Mouse (Mus musculus): ENCODE data around the gene Galntl6. TPM values are rescaled to one million over a fixed set of nuclear protein-coding genes. Genes with fewer than 3 reads are reported as not detected.
A peak's percentile ranks its signal among the peaks of the same experiment; 100 is the strongest.
"Not testable (repeated sequence)": the region's sequence is repeated elsewhere in the genome, so short reads cannot be mapped to it uniquely, and the experiment has no call there.

The Galntl6 gene
- polyA plus RNA-seq, 1 experiment from 2014 or later: 10.3 TPM

DNA sequence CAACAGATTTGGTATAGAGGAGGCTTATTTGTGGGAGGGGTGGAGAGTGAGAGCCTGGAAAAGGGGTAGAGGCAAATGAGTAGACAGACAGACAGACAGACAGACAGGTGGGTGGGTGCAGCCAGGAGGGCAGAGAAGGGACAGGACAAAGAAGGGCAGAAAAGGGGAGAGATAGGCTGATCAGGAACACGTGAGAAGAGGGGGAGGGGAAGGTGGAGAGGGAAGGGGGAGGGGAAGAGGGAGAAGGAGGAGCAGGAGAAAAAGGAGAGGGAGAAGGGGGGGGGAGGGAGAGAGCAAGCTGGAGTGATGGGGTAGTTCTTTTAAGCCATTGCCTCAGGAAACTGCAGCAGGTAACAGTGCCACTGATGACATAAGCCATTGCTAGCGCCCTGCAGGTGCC is 1144.9 kb downstream of the Galntl6 start:
- H3K27ac ChIP-seq (replicated peaks): no peak overlapping the region
- ATAC-seq (ENCODE audit: low read depth): no peak
- H3K9ac ChIP-seq: no peak overlapping the region
- 36% methylated on average over 2 of the region's 2 CpGs for WGBS
- H3K36me3 ChIP-seq: no peaks in the 10 kb centered on the region
- H3K9me3 ChIP-seq: no peaks in the 10 kb centered on the region
- no peak overlapping the region for H3K4me3 ChIP-seq
- peaks cover 13% of the 10 kb centered on the region for H3K4me1 ChIP-seq (replicated peaks)
- no peak overlapping the region for H3K4me2 ChIP-seq
- no peaks in the 10 kb centered on the region for H3K27me3 ChIP-seq

DNA sequence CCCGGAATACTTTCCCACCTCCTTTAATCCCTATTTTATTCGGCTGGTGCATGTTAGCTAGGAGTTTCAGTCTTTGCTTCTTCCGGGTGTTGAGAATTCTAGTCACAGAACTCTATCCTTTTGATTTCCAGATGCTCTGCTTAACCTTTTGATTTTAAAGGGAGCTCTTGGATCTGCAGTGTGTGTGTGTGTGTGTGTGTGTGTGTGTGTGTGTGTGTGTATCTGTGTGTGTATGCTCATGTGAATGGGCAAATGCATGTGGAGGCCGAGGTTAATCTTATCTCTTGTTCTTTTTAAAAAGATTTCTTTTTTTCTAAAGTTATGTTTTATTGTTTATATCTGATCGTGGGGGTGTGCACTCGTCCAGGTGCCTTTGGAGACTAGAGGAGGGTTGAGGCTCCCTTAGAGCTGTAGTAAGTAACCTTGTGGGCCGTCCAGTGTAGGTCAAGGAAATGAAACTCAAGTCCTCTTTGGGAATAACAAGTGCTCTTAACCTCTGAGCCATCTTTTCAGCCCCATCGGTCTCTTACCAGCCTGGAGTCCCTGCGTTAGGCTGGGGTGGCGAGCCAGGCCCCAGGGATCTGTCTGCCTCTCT is 1145.9 kb downstream of the Galntl6 start:
- Histone ChIP-seq H3K9ac (no peak overlapping the region), H3K4me3 (no peak overlapping the region), H3K36me3 (no peaks in the 10 kb centered on the region), H3K4me2 (no peak overlapping the region), H3K9me3 (no peaks in the 10 kb centered on the region), H3K27ac (replicated peaks) (no peak overlapping the region), H3K27me3 (no peaks in the 10 kb centered on the region), H3K4me1 (replicated peaks) (peaks cover 11% of the 10 kb centered on the region)
- 74% methylated on average over 10 of the region's 10 CpGs for WGBS
- no peak for ATAC-seq (ENCODE audit: low read depth)

DNA sequence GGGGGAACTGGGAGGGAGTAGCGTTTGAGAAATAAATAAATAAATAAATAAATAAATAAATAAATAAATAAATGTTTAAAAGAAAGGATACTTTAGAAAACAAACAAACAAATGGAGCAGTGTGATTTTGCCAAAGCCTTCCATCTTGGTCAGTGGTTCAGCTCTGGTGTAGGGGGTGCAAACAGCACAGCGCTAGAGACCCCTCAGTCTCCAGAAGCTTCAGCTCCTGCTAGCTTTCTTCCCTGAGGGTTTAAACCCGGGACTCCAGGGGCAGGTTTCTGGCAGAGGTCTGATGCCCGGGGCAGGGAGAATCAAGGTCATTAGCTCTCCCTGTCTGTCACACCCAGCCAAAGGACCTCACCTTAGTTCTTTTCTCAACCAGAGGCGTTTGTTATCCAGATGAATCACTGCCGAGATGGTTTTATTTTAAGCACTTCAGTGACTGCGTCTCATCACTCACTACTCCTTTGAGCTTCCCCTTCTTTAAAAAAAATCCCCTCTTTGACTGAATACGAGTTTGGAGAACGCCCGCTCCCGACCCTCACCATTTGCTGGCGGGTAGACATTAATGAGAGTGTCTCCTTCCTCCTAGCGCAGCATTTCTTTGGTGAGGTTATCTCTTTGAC is 1146.6 kb downstream of the Galntl6 start:
- no peak overlapping the region for H3K27ac ChIP-seq (replicated peaks)
- H3K4me3 ChIP-seq: no peak overlapping the region
- ATAC-seq (ENCODE audit: low read depth): no peak
- no peaks in the 10 kb centered on the region for H3K9me3 ChIP-seq
- no peaks in the 10 kb centered on the region for H3K36me3 ChIP-seq
- H3K9ac ChIP-seq: no peak overlapping the region
- peak overlapping the region; percentile 13; the same call in 1 of the 2 replicates for H3K4me2 ChIP-seq
- 22% methylated on average over 13 of the region's 13 CpGs for WGBS
- H3K4me1 ChIP-seq (replicated peaks): peaks cover 11% of the 10 kb centered on the region
- H3K27me3 ChIP-seq: no peaks in the 10 kb centered on the region

DNA sequence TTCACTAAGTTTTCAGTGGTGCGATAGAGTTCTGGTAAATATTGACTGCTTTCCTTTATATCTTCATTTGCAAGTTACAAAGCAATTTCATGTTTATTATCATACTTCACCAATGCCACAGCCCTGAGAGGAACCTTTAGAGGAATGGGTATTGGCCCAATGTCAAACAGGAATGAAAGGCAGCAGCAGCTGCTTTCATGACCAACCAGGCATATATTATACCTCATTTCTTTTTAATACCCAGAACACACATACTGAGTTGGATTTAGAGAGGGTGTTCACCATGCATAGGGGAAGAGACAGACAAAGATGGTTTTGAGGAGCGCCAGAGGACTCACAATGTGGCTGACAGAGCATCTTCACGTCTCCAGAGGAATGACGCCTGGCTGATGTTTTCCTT is 1147.2 kb downstream of the Galntl6 start:
- WGBS: 80% methylated on average over 4 of the region's 4 CpGs
- Histone ChIP-seq H3K9me3 (no peaks in the 10 kb centered on the region), H3K4me2 (no peak overlapping the region), H3K27me3 (no peaks in the 10 kb centered on the region), H3K27ac (replicated peaks) (no peak overlapping the region), H3K36me3 (no peaks in the 10 kb centered on the region), H3K9ac (no peak overlapping the region), H3K4me1 (replicated peaks) (peaks cover 11% of the 10 kb centered on the region), H3K4me3 (no peak overlapping the region)
- ATAC-seq (ENCODE audit: low read depth): no peak

DNA sequence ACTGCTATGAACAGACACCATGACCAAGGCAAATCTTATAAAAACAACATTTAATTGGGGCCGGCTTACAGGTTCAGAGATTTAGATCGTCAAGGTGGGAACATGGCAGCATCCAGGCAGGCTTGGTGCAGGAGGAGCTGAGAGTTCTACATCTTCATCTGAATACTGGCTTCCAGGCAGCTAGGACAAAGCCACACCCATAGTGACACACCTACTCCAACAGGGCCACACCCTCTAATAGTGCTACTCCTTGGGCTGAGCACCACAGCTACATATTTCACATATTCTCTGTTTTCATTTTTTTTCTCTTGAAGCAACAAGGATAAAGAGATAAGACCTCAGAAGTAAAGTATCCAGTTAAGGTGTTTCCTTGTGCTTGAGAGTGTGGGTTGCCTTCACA is 1149.8 kb downstream of the Galntl6 start:
- not testable (repeated sequence) for ATAC-seq (ENCODE audit: low read depth); H3K36me3 ChIP-seq; H3K27ac ChIP-seq (replicated peaks); H3K4me3 ChIP-seq; H3K9ac ChIP-seq; H3K27me3 ChIP-seq; H3K4me2 ChIP-seq; H3K9me3 ChIP-seq
- 76% methylated on average over 2 of the region's 2 CpGs for WGBS
- peaks cover 11% of the 10 kb centered on the region for H3K4me1 ChIP-seq (replicated peaks)

DNA sequence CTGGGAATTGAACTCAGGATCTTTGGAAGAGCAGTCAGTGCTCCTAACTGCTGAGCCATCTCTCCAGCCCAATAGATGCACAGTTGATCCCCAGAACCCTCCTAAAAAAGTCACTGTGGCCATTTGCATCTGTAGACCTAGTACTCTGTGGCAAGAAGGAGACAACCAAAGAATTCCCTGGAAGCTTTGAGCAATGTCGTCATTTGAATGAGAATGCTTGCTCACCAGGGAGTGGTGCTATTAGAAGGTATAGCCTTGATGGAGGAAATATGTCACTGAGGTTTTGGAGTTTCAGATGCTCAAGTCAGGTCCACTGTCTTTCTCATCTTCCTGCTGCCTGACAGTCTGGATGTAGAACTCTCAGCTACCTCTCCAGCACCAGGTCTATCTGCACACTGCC is 1151.5 kb downstream of the Galntl6 start:
- WGBS: 63% methylated on average over 1 of the region's 1 CpGs
- Histone ChIP-seq H3K9ac (no peak overlapping the region), H3K36me3 (no peaks in the 10 kb centered on the region), H3K9me3 (no peaks in the 10 kb centered on the region), H3K4me1 (replicated peaks) (peaks cover 6% of the 10 kb centered on the region), H3K27ac (replicated peaks) (no peak overlapping the region), H3K4me3 (no peak overlapping the region), H3K27me3 (no peaks in the 10 kb centered on the region), H3K4me2 (no peak overlapping the region)
- ATAC-seq (ENCODE audit: low read depth): no peak

DNA sequence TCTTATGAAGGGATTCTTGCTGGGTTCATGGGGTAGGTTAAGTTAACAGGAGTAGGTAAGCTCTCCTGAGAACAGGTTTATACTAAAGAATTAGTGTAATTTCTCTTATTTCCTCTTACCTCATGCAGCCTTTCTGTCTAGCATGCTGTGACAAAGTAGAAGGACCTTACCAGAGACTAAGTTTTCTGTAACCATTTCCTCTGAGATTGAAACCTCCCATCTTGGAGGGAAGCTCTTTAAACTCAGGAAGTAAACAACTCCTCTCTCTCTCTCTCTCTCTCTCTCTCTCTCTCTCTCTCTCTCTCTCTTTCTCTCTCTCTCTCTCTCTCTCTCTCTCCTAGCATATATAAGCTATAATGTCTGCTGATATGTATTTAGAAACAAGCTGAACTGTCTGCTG is 1153.6 kb downstream of the Galntl6 start:
- Histone ChIP-seq H3K4me3 (no peak overlapping the region), H3K4me2 (no peak overlapping the region), H3K27ac (replicated peaks) (no peak overlapping the region), H3K27me3 (no peaks in the 10 kb centered on the region), H3K36me3 (no peaks in the 10 kb centered on the region), H3K9ac (no peak overlapping the region), H3K4me1 (replicated peaks) (peaks cover 13% of the 10 kb centered on the region), H3K9me3 (no peaks in the 10 kb centered on the region)
- ATAC-seq (ENCODE audit: low read depth): no peak

DNA sequence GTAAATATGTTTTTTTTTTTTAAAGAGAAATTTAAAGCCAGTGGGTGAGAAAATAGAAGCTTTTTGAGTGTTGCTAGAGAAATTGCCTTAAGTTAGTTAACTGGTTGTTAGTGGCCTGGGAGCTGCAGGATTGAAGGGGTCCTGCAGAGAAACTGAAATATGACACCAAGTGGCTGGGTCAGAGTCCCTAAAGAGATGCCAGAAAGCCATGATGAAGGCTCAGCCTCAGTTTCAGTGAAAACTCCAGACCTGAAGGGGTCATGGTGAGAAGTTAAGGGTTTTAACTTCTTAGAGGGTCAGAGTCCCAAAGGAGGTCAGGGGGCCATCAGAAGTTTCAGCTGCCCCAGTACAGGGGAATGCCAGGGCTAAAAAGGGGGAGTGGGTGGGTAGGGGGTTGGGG is 1155.0 kb downstream of the Galntl6 start:
- Histone ChIP-seq H3K36me3 (no peaks in the 10 kb centered on the region), H3K9me3 (no peaks in the 10 kb centered on the region), H3K9ac (no peak overlapping the region), H3K4me3 (no peak overlapping the region), H3K4me2 (no peak overlapping the region), H3K27ac (replicated peaks) (no peak overlapping the region), H3K27me3 (no peaks in the 10 kb centered on the region), H3K4me1 (replicated peaks) (peaks cover 13% of the 10 kb centered on the region)
- ATAC-seq (ENCODE audit: low read depth): no peak

DNA sequence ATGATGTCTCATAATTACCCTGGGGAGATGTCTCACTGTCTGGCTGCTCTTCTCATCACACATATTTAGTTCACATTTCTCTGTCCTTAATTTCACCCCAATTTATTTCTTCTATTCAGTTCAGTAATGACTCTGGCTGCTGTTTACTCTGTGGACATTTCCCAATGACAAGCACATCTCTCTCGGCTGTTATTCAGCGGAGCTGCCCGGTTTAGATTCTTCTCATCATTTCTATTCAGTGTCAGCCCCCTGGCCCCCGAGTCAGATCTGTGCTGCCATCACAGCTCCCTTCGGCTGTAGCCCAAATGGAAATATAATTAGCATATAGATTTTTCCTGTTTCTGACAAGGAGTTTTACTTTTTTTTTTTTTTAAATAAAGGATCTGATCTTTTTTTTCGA is 1158.4 kb downstream of the Galntl6 start:
- 34% methylated on average over 6 of the region's 6 CpGs for WGBS
- Histone ChIP-seq H3K4me3 (no peak overlapping the region), H3K4me1 (replicated peaks) (peaks cover 13% of the 10 kb centered on the region), H3K36me3 (no peaks in the 10 kb centered on the region), H3K9ac (0 out of 2 replicates have a peak overlapping the region, but pooled peaks have one; percentile 34), H3K9me3 (no peaks in the 10 kb centered on the region), H3K27me3 (no peaks in the 10 kb centered on the region), H3K27ac (replicated peaks) (no peak overlapping the region), H3K4me2 (peak overlapping the region; percentile 32)
- no peak for ATAC-seq (ENCODE audit: low read depth)

DNA sequence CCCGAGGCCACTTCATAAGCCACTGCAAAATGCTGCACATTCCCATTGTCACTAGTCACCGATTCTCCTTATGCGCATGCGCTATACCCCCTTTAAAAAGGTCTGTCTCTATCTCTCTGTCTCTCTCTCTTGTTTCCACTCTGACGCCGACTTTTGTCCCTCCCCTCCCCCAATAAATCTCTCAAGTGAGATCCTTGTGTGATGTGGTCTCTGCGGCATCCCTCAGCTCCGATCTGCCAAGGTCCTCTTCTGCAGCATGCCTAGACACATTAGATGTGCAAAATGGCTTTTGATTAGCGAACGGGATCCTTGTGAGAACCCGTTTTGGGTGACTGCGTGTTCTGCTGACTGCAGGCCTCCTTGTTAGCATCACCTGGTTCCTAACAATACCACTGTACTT is 1168.8 kb downstream of the Galntl6 start:
- H3K27me3 ChIP-seq: no peaks in the 10 kb centered on the region
- no peak overlapping the region for H3K4me2 ChIP-seq
- no peak for ATAC-seq (ENCODE audit: low read depth)
- H3K4me1 ChIP-seq (replicated peaks): no peaks in the 10 kb centered on the region
- no peaks in the 10 kb centered on the region for H3K36me3 ChIP-seq
- no peaks in the 10 kb centered on the region for H3K9me3 ChIP-seq
- H3K4me3 ChIP-seq: no peak overlapping the region
- WGBS: 80% methylated on average over 12 of the region's 12 CpGs
- H3K9ac ChIP-seq: no peak overlapping the region
- H3K27ac ChIP-seq (replicated peaks): no peak overlapping the region

DNA sequence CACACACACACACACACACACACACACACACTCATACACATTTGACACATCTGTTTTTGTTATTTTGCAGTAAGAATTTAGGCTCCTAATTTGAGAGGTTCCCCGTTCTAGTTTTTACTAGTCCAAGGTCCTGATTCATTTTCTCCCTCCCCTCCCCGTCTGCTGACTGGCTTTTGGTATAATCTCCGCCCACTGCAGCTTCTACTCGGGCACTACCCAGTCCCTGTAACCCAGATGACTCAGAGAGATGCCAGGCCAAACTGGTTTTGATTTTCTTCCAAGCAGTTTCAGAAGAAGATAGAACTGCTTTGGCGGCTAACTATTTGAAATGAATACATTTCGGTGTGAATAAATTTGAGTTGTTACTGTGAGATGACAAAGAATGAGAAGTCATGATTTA is 1170.5 kb downstream of the Galntl6 start:
- H3K4me3 ChIP-seq: no peak overlapping the region
- no peaks in the 10 kb centered on the region for H3K36me3 ChIP-seq
- no peak for ATAC-seq (ENCODE audit: low read depth)

DNA sequence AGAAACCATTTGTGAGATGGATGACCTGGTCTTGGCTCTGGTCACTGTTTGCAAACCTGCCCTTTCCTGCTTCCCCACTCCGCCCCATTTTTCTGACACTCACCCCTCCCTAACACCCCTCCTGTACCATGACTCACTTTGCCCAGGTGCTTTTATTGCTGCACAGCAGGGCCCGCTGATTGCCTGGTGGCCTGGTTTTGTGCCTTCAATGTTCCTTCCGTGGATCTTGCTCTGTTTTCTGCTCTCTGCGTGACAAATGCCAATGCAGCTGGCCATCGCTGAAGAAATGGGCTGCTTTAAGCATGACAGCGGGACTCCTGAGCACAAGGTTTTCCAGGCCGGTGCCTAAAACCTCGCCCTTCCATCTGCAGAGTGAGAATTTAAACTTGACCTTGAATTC is 1171.1 kb downstream of the Galntl6 start:
- Histone ChIP-seq H3K4me1 (replicated peaks) (no peaks in the 10 kb centered on the region), H3K4me3 (no peak overlapping the region), H3K27ac (replicated peaks) (no peak overlapping the region), H3K27me3 (no peaks in the 10 kb centered on the region), H3K9me3 (no peaks in the 10 kb centered on the region), H3K4me2 (no peak overlapping the region), H3K36me3 (no peaks in the 10 kb centered on the region), H3K9ac (no peak overlapping the region)
- no peak for ATAC-seq (ENCODE audit: low read depth)
- 63% methylated on average over 8 of the region's 8 CpGs for WGBS

More for the DNA sequence above, 1170.5 kb downstream of the Galntl6 start:
- Histone ChIP-seq H3K27ac (replicated peaks) (no peak overlapping the region), H3K27me3 (no peaks in the 10 kb centered on the region), H3K4me2 (no peak overlapping the region), H3K9ac (no peak overlapping the region), H3K9me3 (no peaks in the 10 kb centered on the region), H3K4me1 (replicated peaks) (no peaks in the 10 kb centered on the region)
- 69% methylated on average over 6 of the region's 6 CpGs for WGBS

DNA sequence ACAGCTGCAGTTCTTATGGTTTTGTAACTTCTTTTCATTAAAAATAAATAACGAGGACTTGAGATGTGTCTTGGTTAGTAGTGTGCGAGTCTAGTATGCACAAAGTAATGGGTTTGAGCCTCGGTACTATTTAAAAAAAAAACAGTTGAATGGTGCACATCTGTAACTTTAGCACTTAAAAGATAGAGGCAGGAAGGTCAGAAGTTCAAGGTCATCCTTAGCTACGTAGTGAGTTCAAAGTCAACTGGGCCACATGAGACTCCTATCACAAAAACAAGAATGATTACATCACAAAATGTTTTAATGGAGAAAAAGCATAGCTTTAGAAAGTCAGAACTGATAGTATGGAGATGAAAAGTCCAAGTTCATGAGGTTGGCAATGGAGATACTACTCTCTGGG is 1175.2 kb downstream of the Galntl6 start:
- Histone ChIP-seq H3K27me3 (no peaks in the 10 kb centered on the region), H3K36me3 (no peaks in the 10 kb centered on the region), H3K9ac (no peak overlapping the region), H3K9me3 (no peaks in the 10 kb centered on the region), H3K27ac (replicated peaks) (no peak overlapping the region), H3K4me3 (no peak overlapping the region), H3K4me1 (replicated peaks) (no peaks in the 10 kb centered on the region), H3K4me2 (no peak overlapping the region)
- ATAC-seq (ENCODE audit: low read depth): no peak
- WGBS: 88% methylated on average over 4 of the region's 4 CpGs
